Mouse (Mus musculus): Measurements from ENCODE around the gene Rhbdf1.
A peak's percentile ranks its signal among the peaks of the same experiment; 100 is the strongest.

DNA sequence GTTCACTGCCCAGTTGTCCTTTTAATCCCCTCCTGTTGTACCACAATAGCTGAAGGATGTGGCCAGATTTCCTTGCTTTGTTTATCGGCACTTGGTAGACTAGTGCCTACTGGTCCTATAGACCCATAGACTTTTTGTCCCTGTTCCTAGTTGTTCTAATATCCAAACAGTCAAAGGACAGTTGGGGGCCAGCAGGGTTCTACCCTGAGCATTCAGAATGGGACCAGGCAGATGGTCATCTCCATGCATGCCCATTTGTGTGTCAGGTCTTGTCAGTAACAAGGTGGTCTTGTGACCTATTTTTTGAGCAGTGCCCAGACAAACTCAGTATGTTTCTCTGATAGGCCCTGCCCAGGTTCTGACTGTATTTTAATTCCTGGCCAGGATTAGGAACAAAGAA, 4.9 kb upstream of the Rhbdf1 start:
- no peak for TF ChIP-seq CTCF (IDR thresholded peaks at IDR 0.05; ENCODE audit: borderline replicate concordance, insufficient read depth, low read length)
- peak; percentile 44 for TF ChIP-seq POLR2A (IDR thresholded peaks at IDR 0.05; ENCODE audit: low read depth, low read length)

Data from embryonic fibroblast, embryonic 13.5 days (primary cell).